Mouse (Mus musculus): ENCODE measurements around the gene Mreg.

DNA sequence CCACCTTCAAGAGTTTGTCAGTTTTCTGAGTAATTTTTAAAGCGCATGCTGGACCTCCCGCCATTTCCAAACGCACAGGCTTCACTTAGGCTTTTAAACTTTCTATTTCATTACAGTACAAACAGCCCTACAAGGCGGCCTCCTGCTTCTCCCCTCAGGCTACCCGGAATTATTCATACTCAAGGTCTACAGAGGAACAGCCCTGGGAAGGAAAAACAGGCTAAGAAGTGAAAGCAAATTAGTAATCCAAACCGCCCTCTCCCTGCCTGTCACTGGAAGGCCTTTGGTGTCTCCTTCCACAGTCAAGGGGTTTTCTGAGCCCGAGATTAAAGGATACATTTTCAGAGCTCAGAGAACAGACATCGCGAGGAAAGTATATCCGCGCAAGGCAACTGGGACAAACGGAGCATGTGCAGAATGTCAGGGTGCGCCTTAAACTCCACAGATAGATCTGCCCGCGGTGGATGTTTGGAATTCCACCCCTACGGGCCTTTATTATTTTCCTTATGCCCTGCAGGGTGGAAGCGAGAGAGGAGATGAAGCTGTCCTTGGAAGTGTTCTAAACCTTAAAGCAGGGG, 90.4 kb downstream of the Mreg start:
- TF ChIP-seq CTCF (IDR thresholded peaks at IDR 0.05; ENCODE audit: low read depth, low read length) (no peak), POLR2A (IDR thresholded peaks at IDR 0.05; ENCODE audit: extremely low read depth, insufficient read depth, low read length) (no peak)

Data from liver, adult 2 months (tissue).